Comparison of ENCODE assay signal across 9 mouse cellular contexts in the genomic region with DNA sequence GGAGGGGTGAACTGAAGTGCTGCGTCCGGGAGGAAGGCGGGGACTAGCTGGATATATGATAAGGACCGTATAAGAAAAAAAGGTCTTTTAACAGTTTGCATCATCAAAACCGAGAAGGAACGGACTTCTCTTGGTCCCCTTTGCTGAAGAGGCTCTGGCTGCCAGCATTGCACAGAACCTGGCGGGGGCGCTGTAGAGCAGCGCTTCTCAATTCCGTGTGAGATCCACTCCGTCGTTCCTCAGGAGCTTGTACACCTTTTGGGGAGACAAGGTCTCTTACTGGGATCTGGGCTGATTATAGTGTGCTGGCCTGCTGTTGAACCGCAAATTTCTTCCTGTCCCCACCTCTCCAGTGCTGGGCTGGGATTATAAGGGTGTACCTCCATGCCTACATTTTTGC. TPM values are rescaled to one million over a fixed set of nuclear protein-coding genes. Genes with fewer than 3 reads are reported as not detected.
DNase-seq lines count a peak whose midpoint lies in the region; ATAC-seq lines count a peak whose summit lies in the region.
"Had no signal": no experiment of that assay in that cellular context is flagged by ENCODE, and none has a peak within 500 bp of the region (broad histone marks: within the 10 kb centered on the region; RNA-seq: fewer than 3 reads in every experiment).

No protein-coding gene starts in this region.

- DNase-seq in heart, adult 8-10 months (ENCODE audit: low spot score), result no peak
- DNase-seq in thymus, postnatal 0 days (ENCODE audit: low spot score), result peak; percentile 26
- no peak for DNase-seq in thymus, adult 18-20 months
- no peak for DNase-seq in urinary bladder, postnatal 36 days (ENCODE audit: low spot score in 2 of 2)
- DNase-seq in left cerebral cortex, postnatal 14 days (ENCODE audit: low spot score in 2 of 2), result no peak

- H3K27ac ChIP-seq in heart, embryonic 11.5 days (ENCODE audit: low read depth, low read length), result no peak overlapping the region
- no peak overlapping the region for H3K27ac ChIP-seq in intestine, embryonic 16.5 days (ENCODE audit: low read length)
- H3K27ac ChIP-seq in stomach, embryonic 16.5 days (ENCODE audit: low read length), result no peak overlapping the region
- H3K27ac ChIP-seq: neural tube, embryonic 13.5 days had no signal

- no peaks in the 10 kb centered on the region for H3K9me3 ChIP-seq in heart, embryonic 11.5 days (replicated peaks; ENCODE audit: control insufficient read depth, low read length)
- no peaks in the 10 kb centered on the region for H3K9me3 ChIP-seq in intestine, embryonic 16.5 days (ENCODE audit: control insufficient read depth, low read length)
- H3K9me3 ChIP-seq in stomach, embryonic 16.5 days (replicated peaks; ENCODE audit: control insufficient read depth, low read length), result no peaks in the 10 kb centered on the region
- H3K9me3 ChIP-seq: neural tube, embryonic 13.5 days had no signal

- intact Hi-C loops in left cerebral cortex, postnatal 14 days (cut with DNase I), result no loop called here

- 0 out of 2 replicates have a peak overlapping the region, but pooled peaks have one; percentile 10 for H3K9ac ChIP-seq in heart, embryonic 11.5 days (ENCODE audit: low read depth, low read length)
- H3K9ac ChIP-seq in intestine, embryonic 16.5 days (ENCODE audit: low read depth, low read length), result no peak overlapping the region
- no peak overlapping the region for H3K9ac ChIP-seq in stomach, embryonic 16.5 days (ENCODE audit: low read length)
- H3K9ac ChIP-seq: neural tube, embryonic 13.5 days had no signal

- WGBS in heart, embryonic 11.5 days (ENCODE audit: insufficient replicate concordance), result 13% methylated on average over 13 of the region's 13 CpGs
- WGBS in intestine, embryonic 16.5 days, result 21% methylated on average over 13 of the region's 13 CpGs
- WGBS in stomach, embryonic 16.5 days, result 16% methylated on average over 13 of the region's 13 CpGs

- ATAC-seq in heart, embryonic 11.5 days (replicated peaks; ENCODE audit: insufficient number of reproducible peaks, low FRiP score, low TSS enrichment), result no peak
- 0 out of 2 replicates have a peak, but pooled peaks have one; percentile 26 for ATAC-seq in intestine, embryonic 16.5 days
- ATAC-seq in stomach, embryonic 16.5 days (ENCODE audit: insufficient read depth, low FRiP score), result no peak

- no peaks in the 10 kb centered on the region; the same call in 1 of the 2 replicates for H3K27me3 ChIP-seq in heart, embryonic 11.5 days (ENCODE audit: control insufficient read depth, insufficient read depth, low read length)
- H3K27me3 ChIP-seq in intestine, embryonic 16.5 days (replicated peaks; ENCODE audit: control insufficient read depth, insufficient read depth, low read length), result no peaks in the 10 kb centered on the region
- H3K27me3 ChIP-seq in stomach, embryonic 16.5 days (ENCODE audit: control insufficient read depth, insufficient read depth, low read length), result no peaks in the 10 kb centered on the region
- H3K27me3 ChIP-seq: neural tube, embryonic 13.5 days had no signal

- peaks cover 6% of the 10 kb centered on the region; the same call in 1 of the 2 replicates for H3K4me1 ChIP-seq in heart, embryonic 11.5 days (ENCODE audit: control insufficient read depth, insufficient read depth, low read length)
- H3K4me1 ChIP-seq in intestine, embryonic 16.5 days (ENCODE audit: control insufficient read depth, insufficient read depth, low read length), result 0 out of 2 replicates have a peak, but pooled peaks cover 3% of the 10 kb centered on the region
- peaks cover 3% of the 10 kb centered on the region; the same call in 1 of the 2 replicates for H3K4me1 ChIP-seq in stomach, embryonic 16.5 days (ENCODE audit: control insufficient read depth, insufficient read depth, low read length)
- H3K4me1 ChIP-seq: neural tube, embryonic 13.5 days had no signal

- H3K4me2 ChIP-seq in heart, embryonic 11.5 days, result peak overlapping the region; percentile 51
- peak overlapping the region; percentile 30; the same call in 1 of the 2 replicates for H3K4me2 ChIP-seq in intestine, embryonic 16.5 days (ENCODE audit: low read depth, low read length)
- peak overlapping the region; percentile 20; the same call in 1 of the 2 replicates for H3K4me2 ChIP-seq in stomach, embryonic 16.5 days (ENCODE audit: low read depth, low read length)
- H3K4me2 ChIP-seq: neural tube, embryonic 13.5 days had no signal

- no peaks in the 10 kb centered on the region for H3K36me3 ChIP-seq in heart, embryonic 11.5 days (ENCODE audit: control insufficient read depth, insufficient read depth, low read length)
- no peaks in the 10 kb centered on the region for H3K36me3 ChIP-seq in intestine, embryonic 16.5 days (ENCODE audit: control insufficient read depth, insufficient read depth, low read length)
- no peaks in the 10 kb centered on the region for H3K36me3 ChIP-seq in stomach, embryonic 16.5 days (ENCODE audit: control insufficient read depth, insufficient read depth, low read length)
- H3K36me3 ChIP-seq: neural tube, embryonic 13.5 days had no signal

- H3K4me3 ChIP-seq in heart, embryonic 11.5 days (ENCODE audit: low read depth, low read length), result no peak overlapping the region
- H3K4me3 ChIP-seq in intestine, embryonic 16.5 days (ENCODE audit: low read length), result no peak overlapping the region
- no peak overlapping the region for H3K4me3 ChIP-seq in stomach, embryonic 16.5 days (replicated peaks; ENCODE audit: low read length)
- H3K4me3 ChIP-seq: neural tube, embryonic 13.5 days had no signal

RNA-seq across cellular contexts. Expression of gene Muc4, which starts 20.3 kb away (rescaled TPM):
- polyA plus RNA-seq in heart, embryonic 11.5 days (2014; fragmentation: Nextera tagmentation; extraction: Ambion mirVana), result 0.13 and 0.44 TPM in 2 replicates
- total RNA-seq in heart, adult 8-10 months (2022), result under 1 TPM; 0.29 to 0.50 (median 0.35) TPM
- 0.24 and 0.56 TPM in 2 replicates for polyA plus RNA-seq in thymus, postnatal 0 days (2015; fragmentation: Nextera tagmentation; extraction: Ambion mirVana)
- polyA plus RNA-seq in intestine, embryonic 16.5 days (2015; fragmentation: Nextera tagmentation; extraction: Ambion mirVana), result 1.3 and 2.4 TPM in 2 replicates
- 5.6 and 6.4 TPM in 2 replicates for polyA plus RNA-seq in stomach, embryonic 16.5 days (2015; fragmentation: Nextera tagmentation; extraction: Ambion mirVana)
- not detected for total RNA-seq in left cerebral cortex, postnatal 14 days (2021)
- polyA plus RNA-seq: neural tube, embryonic 13.5 days had no signal
